Mouse (Mus musculus) stomach, postnatal 0 days (tissue): ENCODE results near the gene Emc10.

Experiments used
- CTCF ChIP-seq: IDR thresholded peaks from 2 replicates; pipeline ENCODE4 v1.5.1; 2016; ENCODE audit warnings: antibody characterized with exemption, low read depth, mild to moderate bottlenecking, moderate library complexity
- EP300 ChIP-seq: optimal IDR thresholded peaks from 2 replicates; pipeline ENCODE3; 2016; ENCODE audit warnings: antibody characterized with exemption

DNA sequence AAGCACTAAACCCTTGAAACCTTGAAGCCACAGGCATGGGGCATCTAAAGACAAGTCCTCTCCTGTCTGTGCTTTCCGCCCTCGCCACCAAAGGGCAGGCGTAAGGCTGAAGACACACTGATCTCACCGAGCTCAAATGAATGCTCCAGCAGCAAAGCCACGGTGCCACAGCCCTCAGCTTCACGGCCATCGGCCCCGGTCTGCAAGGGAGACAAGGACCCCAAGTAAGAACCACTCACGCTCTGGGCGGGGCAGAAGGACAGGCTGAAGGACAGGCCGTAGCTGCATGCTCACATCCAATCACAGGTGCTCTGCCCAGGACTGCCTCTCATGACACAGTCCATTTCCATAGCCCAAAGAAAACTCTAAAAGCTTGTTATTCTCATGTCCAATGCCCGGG lies 1.6 kb downstream of the Emc10 start:
- no peak for TF ChIP-seq CTCF
- no peak for TF ChIP-seq EP300
